Mouse (Mus musculus): ENCODE measurements at regions not wholly inside any gene's neighbourhood (a gene's known extent, or its start where the extent isn't known, plus 50 kb on each side); places are given as distances from the start of the nearest gene placed in this dataset.

DNA sequence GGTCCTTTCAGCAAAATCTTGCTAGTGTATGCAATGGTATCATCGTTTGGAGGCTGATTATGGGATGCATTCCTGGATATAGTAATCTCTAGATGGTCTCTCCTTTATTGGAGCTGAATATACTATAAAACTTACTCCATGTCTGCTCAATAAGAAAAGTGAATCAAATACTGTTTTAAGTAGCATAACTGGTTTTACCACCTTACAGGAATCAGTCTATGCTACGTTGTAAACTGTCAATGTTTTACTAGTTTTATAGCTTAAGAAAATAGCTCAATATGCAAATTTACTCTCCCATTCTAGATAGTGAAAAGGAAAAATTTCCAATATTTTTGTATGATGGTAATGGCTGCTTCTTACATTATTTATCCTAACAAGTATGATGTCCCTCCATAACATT is 91.5 kb downstream of the 4933436I01Rik start:
- H3K27me3 ChIP-seq (replicated peaks; ENCODE audit: control insufficient read depth, insufficient read depth, low read length) = no peaks in the 10 kb centered on the region
- no peaks in the 10 kb centered on the region for H3K4me1 ChIP-seq (replicated peaks; ENCODE audit: control insufficient read depth, insufficient read depth, low read length)
- no peaks in the 10 kb centered on the region for H3K9me3 ChIP-seq (ENCODE audit: control insufficient read depth, low read length)
- WGBS = 72% methylated on average over 2 of the region's 2 CpGs
- no peak overlapping the region for H3K4me2 ChIP-seq (ENCODE audit: low read length)
- ATAC-seq = no peak
- no peak overlapping the region for H3K27ac ChIP-seq (ENCODE audit: low read length)
- no peaks in the 10 kb centered on the region for H3K36me3 ChIP-seq (ENCODE audit: control insufficient read depth, insufficient read depth)
- H3K9ac ChIP-seq (replicated peaks; ENCODE audit: low read depth, low read length) = no peak overlapping the region
- H3K4me3 ChIP-seq (replicated peaks; ENCODE audit: low read length) = no peak overlapping the region

- 80% methylated on average over 4 of the region's 4 CpGs for WGBS
- Histone ChIP-seq H3K9me3 (ENCODE audit: control insufficient read depth, low read length) (no peaks in the 10 kb centered on the region), H3K27ac (ENCODE audit: low read length) (no peak overlapping the region), H3K27me3 (replicated peaks; ENCODE audit: control insufficient read depth, insufficient read depth, low read length) (no peaks in the 10 kb centered on the region), H3K9ac (replicated peaks; ENCODE audit: low read depth, low read length) (no peak overlapping the region), H3K36me3 (ENCODE audit: control insufficient read depth, insufficient read depth) (no peaks in the 10 kb centered on the region), H3K4me2 (ENCODE audit: low read length) (no peak overlapping the region), H3K4me3 (replicated peaks; ENCODE audit: low read length) (no peak overlapping the region), H3K4me1 (replicated peaks; ENCODE audit: control insufficient read depth, insufficient read depth, low read length) (no peaks in the 10 kb centered on the region)
- 0 out of 2 replicates have a peak, but pooled peaks have one; percentile 6 for ATAC-seq
Measured at GRCm38 (mm10) chrX:67821134-67821533, 100.1 kb downstream of the 4933436I01Rik start.

All from forebrain, embryonic 16.5 days (tissue).